ENCODE assay signal across 8 mouse cellular contexts in the genomic region with DNA sequence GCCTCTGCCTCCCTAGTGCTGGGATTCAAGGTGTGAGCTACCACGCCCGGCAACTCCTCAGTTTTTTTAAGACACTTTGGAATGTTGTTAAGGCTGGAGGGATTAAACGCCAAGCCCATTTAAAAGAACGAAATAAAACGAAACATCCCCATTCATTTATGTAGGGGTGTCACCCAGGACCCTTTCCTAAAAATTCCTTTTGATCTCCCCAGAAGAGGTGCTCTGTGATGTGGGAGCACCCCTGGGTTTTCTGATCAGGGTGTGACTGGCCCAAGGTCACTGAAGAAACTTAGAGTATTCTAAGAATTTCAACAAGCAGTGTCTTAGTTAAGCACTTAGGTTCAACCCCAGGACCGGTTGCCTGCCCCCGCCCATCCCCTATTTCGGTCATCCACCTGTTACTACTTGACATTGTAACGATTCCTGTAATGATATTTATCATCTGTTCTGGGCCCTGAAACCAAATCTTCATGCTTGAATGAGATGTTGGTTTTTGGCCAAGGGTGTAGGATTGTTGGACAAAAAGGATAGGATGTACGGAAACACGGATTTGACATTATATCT. TPM values are rescaled to one million over a fixed set of nuclear protein-coding genes. Genes with fewer than 3 reads are reported as not detected.
A peak's percentile ranks its signal among the peaks of the same experiment; 100 is the strongest.
DNase-seq lines count a peak whose midpoint lies in the region; ATAC-seq and TF ChIP-seq lines count a peak whose summit lies in the region.

No protein-coding gene starts in this region.

- WGBS in heart, embryonic 14.5 days, result 40% methylated on average over 11 of the region's 11 CpGs
- WGBS in hindbrain, embryonic 15.5 days, result 44% methylated on average over 11 of the region's 11 CpGs
- WGBS in midbrain, embryonic 13.5 days, result 43% methylated on average over 11 of the region's 11 CpGs

- H3K9ac ChIP-seq in heart, embryonic 14.5 days (ENCODE audit: low read length), result peak overlapping the region; percentile 99
- peak overlapping the region; percentile 96; the same call in 1 of the 2 replicates for H3K9ac ChIP-seq in hindbrain, embryonic 15.5 days
- peak overlapping the region; percentile 99 for H3K9ac ChIP-seq in midbrain, embryonic 13.5 days (replicated peaks)

- no peak for DNase-seq in heart, postnatal 36 days
- DNase-seq in left cerebral cortex, adult 18-20 months (ENCODE audit: low spot score in 2 of 2), result no peak
- no peak for DNase-seq in left cerebral cortex, adult 8-10 months (ENCODE audit: low spot score in 2 of 2)
- no peak for DNase-seq in left cerebral cortex, postnatal 14 days (ENCODE audit: low spot score in 2 of 2)

- TF ChIP-seq POLR2A in cortical plate, adult 2 months (IDR thresholded peaks at IDR 0.05; ENCODE audit: extremely low read depth, insufficient read depth, low read length), result no peak

- H3K4me3 ChIP-seq in heart, embryonic 14.5 days (ENCODE audit: control insufficient read depth in 1 of 2, insufficient read depth in 1 of 2, low read depth in 1 of 2, low read length in 2 of 2), result peak overlapping the region; percentile 82 to 86
- H3K4me3 ChIP-seq in cortical plate, adult 2 months (ENCODE audit: insufficient read depth, low read length), result 0 out of 2 replicates have a peak overlapping the region, but pooled peaks have one; percentile 54
- peak overlapping the region; percentile 91 for H3K4me3 ChIP-seq in hindbrain, embryonic 15.5 days
- H3K4me3 ChIP-seq in midbrain, embryonic 13.5 days (replicated peaks), result peak overlapping the region; percentile 95

- H3K4me1 ChIP-seq in heart, embryonic 14.5 days (ENCODE audit: control insufficient read depth in 2 of 2, insufficient read depth in 2 of 2, low read length in 2 of 2), result peaks cover 22 to 56% of the 10 kb centered on the region in 2 experiments
- no peaks in the 10 kb centered on the region for H3K4me1 ChIP-seq in cortical plate, adult 2 months (ENCODE audit: control insufficient read depth, insufficient read depth, low read length)
- peaks cover 54% of the 10 kb centered on the region for H3K4me1 ChIP-seq in hindbrain, embryonic 15.5 days (replicated peaks)
- peaks cover 63% of the 10 kb centered on the region for H3K4me1 ChIP-seq in midbrain, embryonic 13.5 days (replicated peaks)

- intact Hi-C loops in heart, postnatal 36 days (cut with DNase I), result no loop called here
- intact Hi-C loops in left cerebral cortex, postnatal 14 days (cut with DNase I), result loop anchor here (10.0 kb wide), 1 partner anchor 94 kb away; no protein-coding TSS in a partner anchor

- no peaks in the 10 kb centered on the region for H3K27me3 ChIP-seq in heart, embryonic 14.5 days (ENCODE audit: control insufficient read depth, insufficient read depth, low read length)
- no peaks in the 10 kb centered on the region for H3K27me3 ChIP-seq in hindbrain, embryonic 15.5 days
- peaks cover 9% of the 10 kb centered on the region for H3K27me3 ChIP-seq in midbrain, embryonic 13.5 days

- H3K36me3 ChIP-seq in heart, embryonic 14.5 days (ENCODE audit: control insufficient read depth, insufficient read depth, low read length), result no peaks in the 10 kb centered on the region
- H3K36me3 ChIP-seq in hindbrain, embryonic 15.5 days, result no peaks in the 10 kb centered on the region
- no peaks in the 10 kb centered on the region for H3K36me3 ChIP-seq in midbrain, embryonic 13.5 days

- TF ChIP-seq CTCF in cortical plate, adult 2 months (IDR thresholded peaks at IDR 0.05; ENCODE audit: extremely low read depth, insufficient read depth, low read length), result no peak

- H3K4me2 ChIP-seq in heart, embryonic 14.5 days (ENCODE audit: low read length), result peak overlapping the region; percentile 86
- H3K4me2 ChIP-seq in hindbrain, embryonic 15.5 days, result peak overlapping the region; percentile 76
- H3K4me2 ChIP-seq in midbrain, embryonic 13.5 days (replicated peaks), result peak overlapping the region; percentile 75

- peak overlapping the region in 1 of 2 experiments; percentile 98; a peak in 2 of 4 replicates for H3K27ac ChIP-seq in heart, embryonic 14.5 days (replicated peaks in 1 of 2; ENCODE audit: control insufficient read depth in 1 of 2, insufficient read depth in 1 of 2, low read depth in 2 of 2, low read length in 2 of 2)
- no peak overlapping the region for H3K27ac ChIP-seq in cortical plate, adult 2 months (ENCODE audit: insufficient read depth, low read length)
- H3K27ac ChIP-seq in hindbrain, embryonic 15.5 days (replicated peaks), result peak overlapping the region; percentile 96
- H3K27ac ChIP-seq in midbrain, embryonic 13.5 days, result no peak overlapping the region

- no peak for ATAC-seq in heart, embryonic 14.5 days (ENCODE audit: insufficient number of reproducible peaks, insufficient read depth, low FRiP score, low read depth)
- no peak for ATAC-seq in hindbrain, embryonic 15.5 days (ENCODE audit: low FRiP score, low read depth)
- no peak for ATAC-seq in midbrain, embryonic 13.5 days

- H3K9me3 ChIP-seq in heart, embryonic 14.5 days (ENCODE audit: control insufficient read depth, low read length), result no peaks in the 10 kb centered on the region
- no peaks in the 10 kb centered on the region for H3K9me3 ChIP-seq in hindbrain, embryonic 15.5 days
- H3K9me3 ChIP-seq in midbrain, embryonic 13.5 days, result no peaks in the 10 kb centered on the region

RNA-seq across cellular contexts. Expression of gene Cnn3, which starts 2.5 kb away (rescaled TPM):
- 358 and 372 TPM in 2 replicates for polyA plus RNA-seq in heart, embryonic 14.5 days (2014; fragmentation: Nextera tagmentation; extraction: Ambion mirVana)
- 10 to 100 TPM; 42.1 to 43.8 TPM for total RNA-seq in heart, postnatal 36 days (2021)
- polyA plus RNA-seq in cortical plate, adult 2 months (2012; rRNA removed), result 121 and 130 TPM in 2 replicates
- 423 and 447 TPM in 2 replicates for polyA plus RNA-seq in hindbrain, embryonic 15.5 days (2015; fragmentation: Nextera tagmentation; extraction: Ambion mirVana)
- polyA plus RNA-seq in midbrain, embryonic 13.5 days (2015; fragmentation: Nextera tagmentation; extraction: Ambion mirVana), result 703 and 728 TPM in 2 replicates
- 10 to 100 TPM; 59.8 to 68.9 TPM for total RNA-seq in left cerebral cortex, adult 18-20 months (2021)
- 100 to 1,000 TPM in 1 of 4 experiments, 10 to 100 TPM in 3; 69.4 to 104 (median 78.6) TPM for total RNA-seq in left cerebral cortex, adult 8-10 months (2022)
- 10 to 100 TPM; 65.0 to 67.9 TPM for total RNA-seq in left cerebral cortex, postnatal 14 days (2021)
